Mouse (Mus musculus): Measurements from ENCODE around the gene Cyb5r4. TPM values are rescaled to one million over a fixed set of nuclear protein-coding genes. Genes with fewer than 3 reads are reported as not detected.
"Not testable (repeated sequence)": the region's sequence is repeated elsewhere in the genome, so short reads cannot be mapped to it uniquely, and the experiment has no call there.

The Cyb5r4 gene
- polyA plus RNA-seq (2015; fragmentation: Nextera tagmentation; extraction: Ambion mirVana), result 59.0 and 61.5 TPM in 2 replicates

DNA sequence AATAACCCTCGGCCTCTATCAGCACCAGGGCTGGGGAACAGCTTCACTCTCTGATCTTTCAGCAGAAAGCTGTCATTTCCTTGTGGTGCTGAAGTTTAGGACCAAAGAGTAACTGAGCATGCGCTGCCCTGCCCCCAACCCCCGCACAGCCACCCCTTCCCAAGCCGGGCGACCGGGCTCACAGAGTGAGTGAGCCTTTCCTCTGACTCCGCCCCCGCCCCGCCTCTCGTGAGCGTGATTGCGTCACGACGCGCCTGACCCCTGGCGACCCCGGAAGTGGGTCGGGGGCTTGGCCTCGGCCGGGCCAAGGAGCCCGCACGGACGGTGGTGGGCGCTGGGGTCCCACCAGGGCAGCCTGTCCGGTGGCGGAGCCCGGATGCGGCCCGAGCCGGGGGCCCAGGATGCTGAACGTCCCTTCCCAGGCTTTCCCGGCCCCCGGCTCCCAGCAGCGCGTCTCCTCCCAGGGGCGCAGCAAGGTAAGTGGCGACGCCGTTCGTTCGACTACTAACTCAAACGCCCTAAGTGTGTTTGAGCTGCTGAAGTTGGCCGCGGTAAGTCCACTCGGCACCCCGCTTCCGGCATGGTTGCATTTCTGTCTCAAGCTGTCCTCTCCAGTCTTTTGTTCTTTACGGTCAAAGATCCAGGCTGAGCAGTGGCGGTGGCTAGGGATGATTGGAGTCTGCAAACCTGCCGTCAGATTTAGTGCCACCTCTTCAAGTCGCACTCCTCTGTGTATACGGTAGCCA lies at the start of gene Cyb5r4:
Gene Cyb5r4, plus strand, starts transcription at position 237 of the 746 bp plus-strand sequence.
- peak; percentile 100 for ATAC-seq
- under 1% methylated on average over 52 of the region's 52 CpGs for WGBS
- Histone ChIP-seq H3K9me3 (no peaks in the 10 kb centered on the region), H3K4me3 (replicated peaks) (peak within 1 kb of the TSS; percentile 90), H3K4me2 (replicated peaks) (peak within 1 kb of the TSS; percentile 69), H3K4me1 (replicated peaks) (0 out of 2 replicates have a peak, but pooled peaks cover 4% of the 10 kb centered on the region), H3K27ac (peak within 1 kb of the TSS; percentile 76), H3K9ac (peak within 1 kb of the TSS; percentile 83), H3K36me3 (no peaks in the 10 kb centered on the region), H3K27me3 (replicated peaks) (0 out of 2 replicates have a peak, but pooled peaks cover 5% of the 10 kb centered on the region)

DNA sequence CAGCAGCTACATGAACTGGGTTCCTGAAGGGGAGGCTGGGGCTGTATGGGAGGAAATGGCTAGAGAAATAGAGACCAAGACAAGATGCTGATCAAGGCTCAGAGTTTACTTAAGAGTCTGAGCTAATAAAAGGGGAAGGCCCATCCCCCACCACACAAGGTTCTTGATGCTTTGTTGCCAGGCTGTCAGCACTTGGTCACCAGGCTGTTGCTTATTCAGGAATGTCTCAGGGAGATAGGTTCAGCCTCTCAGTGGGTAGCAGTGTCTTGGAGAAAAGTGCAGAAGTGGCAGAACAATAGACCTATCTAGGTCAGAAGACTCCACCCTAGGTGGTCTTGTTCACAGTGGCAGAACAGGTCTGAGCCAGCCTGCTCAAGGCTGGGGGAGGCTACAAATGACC lies 49.3 kb upstream of the Cyb5r4 start:
- not testable (repeated sequence) for H3K9ac ChIP-seq; H3K4me2 ChIP-seq (replicated peaks); ATAC-seq; H3K9me3 ChIP-seq; H3K27ac ChIP-seq; H3K4me1 ChIP-seq (replicated peaks); H3K36me3 ChIP-seq; H3K4me3 ChIP-seq (replicated peaks); H3K27me3 ChIP-seq (replicated peaks)

DNA sequence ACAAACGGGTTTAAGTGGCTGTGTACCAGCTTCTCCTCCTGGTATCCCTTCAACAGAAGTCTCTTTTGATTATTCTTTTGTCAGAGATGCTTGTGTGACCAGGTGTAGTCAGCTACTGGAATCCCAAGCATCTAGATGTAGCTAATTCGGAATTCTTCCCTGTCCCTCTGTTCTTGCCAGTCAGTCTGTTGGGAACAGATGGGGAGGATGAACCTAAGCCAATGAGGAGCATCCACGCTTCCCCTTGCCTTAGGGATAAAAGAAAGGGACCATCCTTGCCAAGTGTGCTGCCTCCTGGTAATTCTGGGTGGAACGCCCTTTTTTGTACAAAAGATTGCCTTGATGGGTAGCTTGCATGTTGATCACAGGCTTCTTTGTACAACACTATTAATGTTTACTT lies 48.3 kb upstream of the Cyb5r4 start:
- Histone ChIP-seq H3K36me3 (no peaks in the 10 kb centered on the region), H3K4me2 (replicated peaks) (no peak overlapping the region), H3K9me3 (no peaks in the 10 kb centered on the region), H3K27ac (no peak overlapping the region), H3K27me3 (replicated peaks) (no peaks in the 10 kb centered on the region), H3K4me1 (replicated peaks) (no peaks in the 10 kb centered on the region), H3K9ac (no peak overlapping the region), H3K4me3 (replicated peaks) (no peak overlapping the region)
- no peak for ATAC-seq
- WGBS, result 71% methylated on average over 4 of the region's 4 CpGs

DNA sequence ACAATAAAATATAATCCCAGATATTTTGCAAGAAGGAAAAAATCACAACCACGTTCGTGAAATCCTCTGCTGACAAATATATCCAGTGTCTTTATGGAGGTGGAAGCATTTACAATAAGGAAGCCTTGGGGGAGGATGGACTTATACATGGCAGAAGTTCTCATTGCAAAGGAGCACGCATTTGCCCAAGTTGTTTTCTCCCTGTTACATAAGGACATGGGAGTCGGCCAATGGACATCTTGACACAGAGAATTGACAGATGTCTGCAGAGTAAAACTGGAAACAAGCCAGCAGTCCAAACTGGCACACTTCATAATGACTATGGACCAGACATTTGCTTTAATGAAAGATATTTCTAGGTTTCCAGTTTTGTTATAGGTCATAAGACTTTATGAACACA lies 44.9 kb upstream of the Cyb5r4 start:
- no peaks in the 10 kb centered on the region for H3K4me1 ChIP-seq (replicated peaks)
- no peak overlapping the region for H3K4me3 ChIP-seq (replicated peaks)
- no peak for ATAC-seq
- no peak overlapping the region for H3K9ac ChIP-seq
- 76% methylated on average over 4 of the region's 4 CpGs for WGBS
- no peaks in the 10 kb centered on the region for H3K9me3 ChIP-seq
- H3K4me2 ChIP-seq (replicated peaks), result no peak overlapping the region
- H3K27me3 ChIP-seq (replicated peaks), result no peaks in the 10 kb centered on the region
- H3K36me3 ChIP-seq, result no peaks in the 10 kb centered on the region
- H3K27ac ChIP-seq, result no peak overlapping the region

DNA sequence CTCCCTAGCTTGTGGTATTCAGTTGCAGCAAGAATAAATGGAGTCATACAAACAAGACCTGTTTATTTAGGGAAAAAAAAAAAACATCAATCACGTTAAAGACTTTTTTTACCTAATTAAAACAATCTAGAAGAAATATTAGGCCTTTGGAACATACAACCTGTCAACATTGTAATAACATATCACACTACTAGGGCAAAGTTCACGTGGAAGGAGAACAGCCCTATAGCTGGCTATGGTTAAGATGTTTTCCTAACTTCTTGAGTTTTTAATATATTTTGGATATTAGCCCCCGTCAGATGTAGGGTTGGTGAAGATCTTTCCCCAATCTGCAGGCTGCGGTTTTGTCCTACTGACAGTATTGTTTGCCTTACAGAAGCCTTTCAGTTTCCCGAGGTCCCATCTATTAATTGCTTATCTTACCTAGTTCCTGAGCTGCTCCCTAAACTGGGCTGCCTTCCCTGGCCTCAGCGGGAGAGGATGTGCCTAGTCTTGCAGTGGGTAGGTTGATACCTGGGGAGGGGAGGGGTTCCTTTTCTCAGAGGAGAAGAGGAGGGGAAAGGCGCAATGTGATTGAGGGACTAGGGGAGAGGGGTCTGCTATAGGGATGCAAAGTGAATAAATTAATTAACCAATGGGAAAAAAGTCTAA lies 43.4 kb upstream of the Cyb5r4 start:
- no peaks in the 10 kb centered on the region for H3K4me1 ChIP-seq (replicated peaks)
- no peak overlapping the region for H3K9ac ChIP-seq
- no peak overlapping the region for H3K4me2 ChIP-seq (replicated peaks)
- H3K27ac ChIP-seq, result no peak overlapping the region
- no peak for ATAC-seq
- H3K9me3 ChIP-seq, result no peaks in the 10 kb centered on the region
- no peaks in the 10 kb centered on the region for H3K36me3 ChIP-seq
- no peaks in the 10 kb centered on the region for H3K27me3 ChIP-seq (replicated peaks)
- H3K4me3 ChIP-seq (replicated peaks), result no peak overlapping the region
- WGBS, result 44% methylated on average over 7 of the region's 7 CpGs

DNA sequence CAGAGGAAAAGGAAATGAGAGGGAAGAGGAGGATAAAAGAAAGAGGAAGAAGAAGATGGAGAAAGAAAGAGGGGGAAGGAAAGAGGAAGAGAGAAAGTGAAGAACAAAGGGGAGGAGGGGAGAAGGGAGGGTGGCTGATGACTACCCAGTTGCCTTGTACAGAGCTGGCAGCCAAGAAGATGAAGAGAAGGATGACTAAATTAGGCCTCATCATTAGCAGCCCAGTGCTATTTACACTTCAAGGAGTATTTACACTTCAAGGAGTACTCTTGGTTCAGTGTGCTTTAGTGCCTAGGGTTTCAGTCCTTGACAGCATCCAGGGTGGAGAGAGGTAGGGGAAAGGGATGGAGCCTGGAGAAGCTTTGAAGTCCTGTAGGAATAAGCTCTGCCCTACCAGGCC lies 41.8 kb upstream of the Cyb5r4 start:
- Histone ChIP-seq H3K4me1 (replicated peaks) (no peaks in the 10 kb centered on the region), H3K9ac (no peak overlapping the region), H3K27me3 (replicated peaks) (no peaks in the 10 kb centered on the region), H3K36me3 (no peaks in the 10 kb centered on the region), H3K4me3 (replicated peaks) (no peak overlapping the region), H3K27ac (no peak overlapping the region), H3K4me2 (replicated peaks) (no peak overlapping the region), H3K9me3 (no peaks in the 10 kb centered on the region)
- ATAC-seq, result no peak

DNA sequence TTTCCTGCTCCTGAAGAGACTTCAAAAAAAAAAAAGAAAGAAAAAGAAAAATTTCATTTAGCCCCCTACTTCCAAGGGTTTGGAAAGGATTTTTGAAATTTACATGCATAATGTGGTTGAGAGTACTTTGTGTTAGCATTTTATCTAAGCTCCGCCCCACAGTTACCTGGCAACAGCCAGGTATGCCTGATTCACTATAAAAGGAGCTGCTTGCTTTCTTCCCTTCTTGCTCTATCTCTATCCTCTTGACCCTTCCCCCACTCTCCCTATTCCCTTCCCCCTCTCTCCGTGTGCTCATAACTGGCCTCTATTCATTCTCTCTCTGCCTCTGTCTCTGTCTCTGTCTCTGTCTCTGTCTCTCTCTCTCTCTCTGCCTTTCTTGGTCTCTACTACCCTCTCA lies 40.9 kb upstream of the Cyb5r4 start:
- no peak for ATAC-seq
- no peak overlapping the region for H3K9ac ChIP-seq
- no peaks in the 10 kb centered on the region for H3K27me3 ChIP-seq (replicated peaks)
- H3K36me3 ChIP-seq, result no peaks in the 10 kb centered on the region
- no peak overlapping the region for H3K4me2 ChIP-seq (replicated peaks)
- H3K4me3 ChIP-seq (replicated peaks), result no peak overlapping the region
- H3K9me3 ChIP-seq, result no peaks in the 10 kb centered on the region
- 46% methylated on average over 2 of the region's 2 CpGs for WGBS
- H3K4me1 ChIP-seq (replicated peaks), result no peaks in the 10 kb centered on the region
- no peak overlapping the region for H3K27ac ChIP-seq

DNA sequence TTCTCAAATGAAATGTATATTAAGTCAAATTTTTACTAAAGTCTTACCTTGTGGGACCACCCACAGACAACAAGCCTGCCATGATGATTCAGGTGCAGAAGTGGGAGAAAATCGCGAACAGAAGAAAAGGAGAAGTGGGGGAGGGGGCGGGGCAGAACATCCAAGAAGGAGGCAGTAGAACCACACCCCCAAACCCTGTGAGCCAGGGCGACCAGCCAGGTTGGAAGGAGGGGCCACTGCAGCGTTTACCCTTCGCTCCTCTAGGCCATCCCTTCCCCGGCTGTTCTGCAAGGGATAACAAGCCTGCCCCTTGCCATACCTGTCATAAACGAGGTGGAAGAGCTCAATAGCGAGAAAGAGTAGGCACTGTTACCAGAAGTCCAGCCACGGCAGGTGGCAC lies 40.3 kb upstream of the Cyb5r4 start:
- Histone ChIP-seq H3K27me3 (replicated peaks) (no peaks in the 10 kb centered on the region), H3K27ac (no peak overlapping the region), H3K9me3 (no peaks in the 10 kb centered on the region), H3K9ac (no peak overlapping the region), H3K4me2 (replicated peaks) (no peak overlapping the region), H3K36me3 (no peaks in the 10 kb centered on the region), H3K4me1 (replicated peaks) (no peaks in the 10 kb centered on the region), H3K4me3 (replicated peaks) (no peak overlapping the region)
- WGBS, result 15% methylated on average over 10 of the region's 10 CpGs
- peak; percentile 51; the same call in 1 of the 2 replicates for ATAC-seq

DNA sequence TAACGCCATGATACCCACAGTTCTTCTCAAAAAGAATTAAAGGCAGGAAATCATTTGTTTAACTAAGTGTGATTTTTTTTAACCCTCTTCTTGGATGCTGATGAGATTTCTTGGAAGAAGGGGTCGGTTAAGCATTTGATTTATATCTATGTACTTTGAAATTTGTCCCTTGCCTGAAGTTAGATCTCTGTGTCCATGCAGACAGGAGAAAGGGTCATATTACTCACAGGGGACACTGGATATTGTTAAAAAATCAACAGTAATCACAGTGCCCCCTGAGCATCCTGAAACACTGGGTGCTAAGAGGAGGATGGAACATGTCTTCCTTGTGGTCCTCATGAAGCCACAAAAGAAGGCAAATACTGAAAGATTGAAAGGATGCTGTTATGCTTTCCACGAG lies 37.2 kb upstream of the Cyb5r4 start:
- Histone ChIP-seq H3K9ac (no peak overlapping the region), H3K27ac (no peak overlapping the region), H3K4me1 (replicated peaks) (no peaks in the 10 kb centered on the region), H3K4me3 (replicated peaks) (no peak overlapping the region), H3K36me3 (no peaks in the 10 kb centered on the region), H3K27me3 (replicated peaks) (no peaks in the 10 kb centered on the region), H3K4me2 (replicated peaks) (no peak overlapping the region), H3K9me3 (no peaks in the 10 kb centered on the region)
- WGBS, result 52% methylated on average over 3 of the region's 3 CpGs
- no peak for ATAC-seq

DNA sequence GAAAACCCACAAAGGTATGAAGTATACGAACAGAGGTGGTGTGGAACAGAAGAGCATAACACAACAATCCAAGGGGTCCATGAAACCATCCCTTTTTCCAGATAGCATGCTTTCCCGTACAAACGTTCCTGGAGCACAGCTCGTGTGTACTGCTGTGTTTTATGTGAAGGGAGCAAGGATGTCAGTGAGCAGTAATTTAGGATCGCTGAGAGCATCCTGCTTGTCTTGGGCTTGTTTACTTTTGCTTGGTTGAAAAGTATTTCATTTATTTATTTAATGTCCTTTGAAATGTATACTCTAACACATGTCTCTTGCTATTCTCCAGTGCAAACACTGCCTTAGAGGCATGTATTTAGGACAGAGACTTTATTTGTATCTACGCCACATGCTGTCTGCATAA lies 36.7 kb upstream of the Cyb5r4 start:
- H3K9ac ChIP-seq, result no peak overlapping the region
- no peaks in the 10 kb centered on the region for H3K36me3 ChIP-seq
- WGBS, result 30% methylated on average over 6 of the region's 6 CpGs
- no peaks in the 10 kb centered on the region for H3K4me1 ChIP-seq (replicated peaks)
- H3K4me3 ChIP-seq (replicated peaks), result no peak overlapping the region
- H3K4me2 ChIP-seq (replicated peaks), result no peak overlapping the region
- no peaks in the 10 kb centered on the region for H3K9me3 ChIP-seq
- no peak for ATAC-seq
- H3K27me3 ChIP-seq (replicated peaks), result no peaks in the 10 kb centered on the region
- H3K27ac ChIP-seq, result no peak overlapping the region

DNA sequence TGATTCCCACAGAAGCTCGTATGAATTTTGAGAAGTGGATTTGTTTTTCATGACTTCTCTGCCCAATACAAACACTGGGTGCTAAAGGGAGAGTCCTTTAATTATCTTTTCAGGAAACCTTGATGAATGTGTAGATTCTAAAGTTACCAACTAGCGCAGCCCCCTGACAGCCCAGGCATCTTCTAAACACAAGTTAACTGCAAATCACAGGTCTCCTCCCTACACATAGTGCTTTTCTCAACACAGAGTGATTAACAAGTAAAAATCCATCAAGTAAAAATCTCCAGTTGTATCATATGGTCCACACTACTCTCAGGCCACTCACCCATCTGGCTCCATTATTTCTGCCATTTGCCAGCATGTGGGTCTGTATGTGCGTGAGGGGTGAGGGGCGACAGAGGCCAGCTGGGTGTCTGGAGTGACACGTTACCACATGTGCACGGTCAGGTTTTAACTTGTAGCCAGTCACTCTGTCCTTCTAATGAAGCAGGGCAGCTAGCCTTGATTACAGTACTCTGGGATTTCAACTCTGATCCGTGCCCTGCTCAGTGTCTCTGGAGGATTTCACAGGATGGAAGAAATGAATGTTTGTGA lies 35.0 kb upstream of the Cyb5r4 start:
- no peak overlapping the region for H3K4me2 ChIP-seq (replicated peaks)
- H3K4me1 ChIP-seq (replicated peaks), result no peaks in the 10 kb centered on the region
- no peak overlapping the region for H3K4me3 ChIP-seq (replicated peaks)
- ATAC-seq, result no peak
- H3K36me3 ChIP-seq, result no peaks in the 10 kb centered on the region
- no peak overlapping the region for H3K9ac ChIP-seq
- no peak overlapping the region for H3K27ac ChIP-seq
- no peaks in the 10 kb centered on the region for H3K27me3 ChIP-seq (replicated peaks)
- no peaks in the 10 kb centered on the region for H3K9me3 ChIP-seq
- 54% methylated on average over 7 of the region's 7 CpGs for WGBS

DNA sequence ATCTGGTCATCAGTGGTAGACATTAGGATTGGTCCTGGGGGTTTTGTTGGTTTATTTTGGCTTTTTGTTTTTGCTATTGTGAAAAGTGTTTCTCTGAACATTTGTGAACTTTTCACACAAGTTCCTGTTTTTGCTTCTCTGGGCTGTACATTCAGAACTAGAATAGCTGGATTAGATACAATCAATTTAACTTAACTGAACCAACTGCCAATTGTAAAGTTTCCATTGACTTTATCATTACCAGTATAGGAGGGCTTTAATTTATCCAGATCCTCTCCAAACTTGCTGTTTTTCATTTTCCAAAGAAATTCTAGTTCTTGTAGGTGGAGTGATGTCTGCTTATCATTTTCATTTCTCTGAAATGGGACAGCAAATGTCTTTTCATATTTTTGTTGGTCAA lies 32.0 kb upstream of the Cyb5r4 start:
- no peak for ATAC-seq
- Histone ChIP-seq H3K27ac (no peak overlapping the region), H3K4me3 (replicated peaks) (no peak overlapping the region), H3K4me1 (replicated peaks) (no peaks in the 10 kb centered on the region), H3K36me3 (no peaks in the 10 kb centered on the region), H3K9ac (no peak overlapping the region), H3K27me3 (replicated peaks) (no peaks in the 10 kb centered on the region), H3K4me2 (replicated peaks) (no peak overlapping the region), H3K9me3 (no peaks in the 10 kb centered on the region)

DNA sequence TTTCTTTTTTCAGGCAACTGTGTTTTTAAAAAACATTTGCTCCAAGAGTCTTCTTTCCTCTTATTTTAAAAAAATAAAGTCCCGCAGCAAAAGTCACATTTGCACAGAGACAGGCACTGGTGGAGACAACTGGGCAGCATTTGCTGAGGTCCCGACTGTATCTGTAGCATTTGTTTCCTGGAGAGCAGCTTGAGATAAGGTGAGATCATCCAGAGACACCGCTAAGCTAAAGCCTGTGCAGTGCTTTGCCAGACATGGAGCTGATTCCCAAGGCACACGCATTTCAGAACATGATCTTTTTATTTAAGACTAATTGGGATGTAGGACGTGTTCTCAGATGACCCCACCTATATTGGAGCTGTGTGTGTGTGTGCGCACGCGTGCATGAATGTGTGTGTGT lies 30.1 kb upstream of the Cyb5r4 start:
- no peak overlapping the region for H3K4me3 ChIP-seq (replicated peaks)
- H3K9me3 ChIP-seq, result no peaks in the 10 kb centered on the region
- no peak overlapping the region for H3K9ac ChIP-seq
- no peak overlapping the region for H3K27ac ChIP-seq
- H3K4me2 ChIP-seq (replicated peaks), result no peak overlapping the region
- ATAC-seq, result no peak
- no peaks in the 10 kb centered on the region for H3K36me3 ChIP-seq
- no peaks in the 10 kb centered on the region for H3K4me1 ChIP-seq (replicated peaks)
- H3K27me3 ChIP-seq (replicated peaks), result no peaks in the 10 kb centered on the region
- WGBS, result 61% methylated on average over 8 of the region's 8 CpGs
